Mouse (Mus musculus) ES-Bruce4 (cell line): ENCODE measurements around the gene Gm9803. TPM values are rescaled to one million over a fixed set of nuclear protein-coding genes. Genes with fewer than 3 reads are reported as not detected.

Experiments used
- H3K27ac ChIP-seq: 2 replicates; pipeline ENCODE4 v1.5.1; 2012; ENCODE audit warnings: low read length, inconsistent platforms; ENCODE audit not compliant: insufficient read depth
- H3K27me3 ChIP-seq: 2 replicates; pipeline ENCODE4 v1.6.1; 2012; ENCODE audit warnings: mild to moderate bottlenecking, low read length, inconsistent platforms; ENCODE audit not compliant: control insufficient read depth, poor library complexity, insufficient read depth, severe bottlenecking
- H3K36me3 ChIP-seq: 2 replicates; pipeline ENCODE4 v1.6.1; 2012; ENCODE audit warnings: inconsistent platforms, mild to moderate bottlenecking, low read length, moderate library complexity; ENCODE audit not compliant: control insufficient read depth, poor library complexity, insufficient read depth, severe bottlenecking
- H3K4me1 ChIP-seq: one replicate; pipeline ENCODE4 v1.8.1; 2011; ENCODE audit warnings: low read length; ENCODE audit not compliant: control insufficient read depth, insufficient read depth
- H3K4me3 ChIP-seq: 2 replicates; pipeline ENCODE4 v1.5.1; 2011; ENCODE audit warnings: low read depth, mild to moderate bottlenecking, low read length
- H3K9ac ChIP-seq: 2 replicates; pipeline ENCODE4 v1.6.1; 2012; ENCODE audit warnings: low read depth, mild to moderate bottlenecking, inconsistent platforms; ENCODE audit not compliant: poor library complexity, severe bottlenecking
- H3K9me3 ChIP-seq: replicated peaks from 2 replicates; pipeline ENCODE4 v1.6.1; 2012; ENCODE audit warnings: mild to moderate bottlenecking, low read length, inconsistent platforms; ENCODE audit not compliant: control insufficient read depth, poor library complexity, insufficient read depth, severe bottlenecking
- CTCF ChIP-seq: IDR thresholded peaks from one replicate; pipeline ENCODE4 v1.8.1; 2011; ENCODE audit warnings: low read depth, low read length
- EP300 ChIP-seq: IDR thresholded peaks from 2 replicates; pipeline ENCODE4 v1.6.1; 2011; ENCODE audit warnings: low read depth, low read length; ENCODE audit not compliant: insufficient read depth
- POLR2A ChIP-seq: IDR thresholded peaks from one replicate; pipeline ENCODE4 v1.8.1; 2011; ENCODE audit warnings: low read length; ENCODE audit not compliant: insufficient read depth
- polyA plus RNA-seq: library from polyadenylated mRNA; stranded (reverse); fragments of >200 nt; gene quantifications from 2 replicates; pipeline ENCODE4 v1.2.4, GENCODE M21; 2011; ENCODE audit warnings: low read depth; ENCODE audit not compliant: missing spikeins, insufficient read depth, insufficient read length

Gene Gm9803
- polyA plus RNA-seq, 1 experiment = 28.5 TPM

GRCm38 (mm10) chr10:43488258-43488657 lies 35.6 kb upstream of the Gm9803 start:
- no peak overlapping the region for H3K9ac ChIP-seq
- H3K36me3 ChIP-seq = no peaks in the 10 kb centered on the region
- 0 out of 2 replicates have a peak overlapping the region, but pooled peaks have one; percentile 4 for H3K27ac ChIP-seq
- no peaks in the 10 kb centered on the region for H3K9me3 ChIP-seq
- TF ChIP-seq EP300 (no peak), CTCF (no peak), POLR2A (no peak)
- no peaks in the 10 kb centered on the region for H3K27me3 ChIP-seq
- no peak overlapping the region for H3K4me3 ChIP-seq
- peaks cover 7% of the 10 kb centered on the region for H3K4me1 ChIP-seq

DNA sequence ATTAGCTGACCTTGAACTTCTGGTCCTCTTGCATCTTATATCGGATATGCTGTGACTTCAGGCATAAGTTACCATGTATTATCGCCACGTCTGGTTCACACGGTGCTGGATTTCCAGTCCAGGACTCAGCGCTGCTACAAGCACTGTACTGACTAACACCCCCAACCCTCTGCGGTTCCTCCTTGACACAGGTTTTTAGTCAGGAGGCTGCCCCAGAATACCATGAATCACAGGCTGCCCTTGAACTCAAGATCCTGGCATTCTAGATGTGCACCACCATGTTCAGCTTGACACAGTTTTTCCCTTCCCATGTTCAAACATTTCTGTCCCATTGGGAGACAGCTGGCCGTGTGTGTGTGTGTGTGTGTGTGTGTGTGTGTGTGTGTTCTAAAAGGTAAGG lies 34.7 kb upstream of the Gm9803 start:
- Histone ChIP-seq H3K27me3 (no peaks in the 10 kb centered on the region), H3K9me3 (no peaks in the 10 kb centered on the region), H3K9ac (no peak overlapping the region), H3K4me1 (peaks cover 7% of the 10 kb centered on the region), H3K4me3 (no peak overlapping the region), H3K27ac (peak overlapping the region; percentile 54), H3K36me3 (no peaks in the 10 kb centered on the region)
- TF ChIP-seq CTCF (no peak), EP300 (no peak), POLR2A (no peak)

GRCm38 (mm10) chr10:43489550-43489949 lies 34.3 kb upstream of the Gm9803 start:
- Histone ChIP-seq H3K27me3 (no peaks in the 10 kb centered on the region), H3K9ac (peak overlapping the region; percentile 28; the same call in 1 of the 2 replicates), H3K4me3 (peak overlapping the region; percentile 5; the same call in 1 of the 2 replicates), H3K27ac (peak overlapping the region; percentile 54), H3K4me1 (peaks cover 7% of the 10 kb centered on the region), H3K36me3 (no peaks in the 10 kb centered on the region), H3K9me3 (no peaks in the 10 kb centered on the region)
- TF ChIP-seq POLR2A = no peak
- peak; percentile 97 for TF ChIP-seq EP300

DNA sequence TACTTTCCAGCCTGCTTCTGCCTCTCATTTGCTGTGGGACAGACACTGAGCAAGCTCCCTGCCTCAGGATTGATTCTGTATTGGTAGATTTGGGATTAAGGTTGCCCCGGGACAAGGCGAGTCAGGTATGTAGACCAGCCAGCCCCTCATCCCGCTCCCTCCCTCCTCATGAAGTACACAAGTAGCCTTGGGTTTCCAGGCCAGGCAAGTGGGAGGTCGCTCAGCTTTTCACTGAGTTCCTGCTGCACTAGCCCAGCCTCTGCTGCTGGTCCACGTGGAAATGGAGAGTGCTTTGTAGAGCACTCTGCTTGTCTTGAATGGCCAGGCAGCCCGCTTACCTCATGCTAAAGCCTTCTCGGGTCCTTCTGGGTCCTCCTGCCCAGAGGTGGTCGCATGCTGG lies 33.9 kb upstream of the Gm9803 start:
- Histone ChIP-seq H3K36me3 (no peaks in the 10 kb centered on the region), H3K9me3 (no peaks in the 10 kb centered on the region), H3K4me3 (peak overlapping the region; percentile 5), H3K9ac (peak overlapping the region; percentile 28), H3K4me1 (peaks cover 7% of the 10 kb centered on the region), H3K27me3 (no peaks in the 10 kb centered on the region), H3K27ac (peak overlapping the region; percentile 54)
- TF ChIP-seq POLR2A (no peak), EP300 (no peak), CTCF (no peak)

DNA sequence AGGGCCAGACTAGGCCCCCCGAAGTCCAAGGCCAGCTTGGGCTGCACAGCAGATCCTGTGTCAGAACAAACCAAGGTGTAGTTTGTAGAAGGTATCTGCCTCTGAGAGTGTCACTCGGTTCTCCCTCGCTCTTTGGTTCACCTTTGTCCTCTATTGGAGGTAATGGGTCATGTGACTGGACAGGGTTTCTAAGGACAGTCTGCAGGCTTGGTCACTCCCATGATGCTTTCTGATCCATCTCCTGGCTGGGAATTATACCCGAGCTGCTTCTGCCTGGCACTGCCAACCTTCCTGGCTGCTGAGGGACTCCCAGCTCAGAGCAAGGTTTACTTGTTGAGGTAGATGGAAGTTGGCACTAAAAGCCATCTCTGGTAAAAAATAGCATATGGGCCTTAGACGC lies 33.0 kb upstream of the Gm9803 start:
- Histone ChIP-seq H3K4me1 (peaks cover 7% of the 10 kb centered on the region), H3K9ac (peak overlapping the region; percentile 28; the same call in 1 of the 2 replicates), H3K9me3 (no peaks in the 10 kb centered on the region), H3K27ac (0 out of 2 replicates have a peak overlapping the region, but pooled peaks have one; percentile 54), H3K4me3 (peak overlapping the region; percentile 41), H3K36me3 (no peaks in the 10 kb centered on the region), H3K27me3 (no peaks in the 10 kb centered on the region)
- TF ChIP-seq CTCF (no peak), POLR2A (no peak), EP300 (no peak)

DNA sequence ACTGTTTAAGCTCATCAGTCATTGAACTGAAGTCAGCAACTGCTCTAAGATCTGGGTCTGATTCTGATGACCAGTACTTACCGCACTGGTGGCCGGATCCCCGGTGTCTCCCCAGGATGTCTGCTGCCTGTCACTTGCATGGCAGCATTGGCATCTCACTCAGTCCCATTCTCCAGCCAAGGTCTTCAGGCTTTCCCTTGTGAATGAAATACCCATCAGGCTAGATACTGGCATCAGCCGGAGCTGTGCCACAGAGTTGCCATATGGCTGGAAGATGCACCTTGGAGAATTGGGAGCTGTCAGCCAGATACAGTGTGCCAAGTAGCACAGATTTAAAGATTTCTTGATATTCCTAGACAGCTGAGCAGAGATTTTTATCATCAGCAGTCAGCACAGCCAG lies 21.3 kb upstream of the Gm9803 start:
- Histone ChIP-seq H3K27ac (no peak overlapping the region), H3K36me3 (peaks cover 2% of the 10 kb centered on the region; the same call in 1 of the 2 replicates), H3K4me3 (no peak overlapping the region), H3K9ac (no peak overlapping the region), H3K27me3 (no peaks in the 10 kb centered on the region), H3K9me3 (no peaks in the 10 kb centered on the region), H3K4me1 (no peaks in the 10 kb centered on the region)
- TF ChIP-seq POLR2A = no peak
- no peak for TF ChIP-seq EP300
- no peak for TF ChIP-seq CTCF
